Mouse (Mus musculus) MEL-GATA-1-ER (cell line): ENCODE results near the gene 4930503E14Rik.
"Not testable (repeated sequence)": the region's sequence is repeated elsewhere in the genome, so short reads cannot be mapped to it uniquely, and the experiment has no call there.

ENCODE experiments used
- DNase-seq: peaks from one replicate; pipeline ENCODE4 v3.0.0-alpha.2; 2012; ENCODE audit warnings: low read depth; ENCODE audit errors: extremely low read depth

The 4930503E14Rik gene

DNA sequence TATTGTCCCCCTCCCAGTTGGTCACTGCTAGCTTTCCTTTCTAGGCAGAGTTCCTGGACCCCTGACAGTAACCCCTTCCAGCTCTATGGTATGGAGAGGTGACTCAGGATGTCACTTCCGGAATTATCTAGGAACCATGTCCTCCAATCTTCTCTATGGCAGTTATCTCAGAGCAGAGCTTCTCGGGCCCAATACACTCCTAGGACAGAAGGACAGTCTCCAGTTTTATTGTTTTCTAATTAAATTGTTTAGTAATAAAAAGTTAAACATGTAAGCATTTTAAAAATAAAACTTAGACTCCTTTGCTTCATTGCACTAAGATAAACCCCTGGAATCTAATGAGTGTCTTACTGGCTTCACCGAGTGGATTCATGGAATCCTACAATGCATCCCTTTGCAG, at the start of gene 4930503E14Rik:
Gene 4930503E14Rik (minus strand): TSS at position 101 of the 400 bp plus-strand sequence.
- not testable (repeated sequence) for DNase-seq

DNA sequence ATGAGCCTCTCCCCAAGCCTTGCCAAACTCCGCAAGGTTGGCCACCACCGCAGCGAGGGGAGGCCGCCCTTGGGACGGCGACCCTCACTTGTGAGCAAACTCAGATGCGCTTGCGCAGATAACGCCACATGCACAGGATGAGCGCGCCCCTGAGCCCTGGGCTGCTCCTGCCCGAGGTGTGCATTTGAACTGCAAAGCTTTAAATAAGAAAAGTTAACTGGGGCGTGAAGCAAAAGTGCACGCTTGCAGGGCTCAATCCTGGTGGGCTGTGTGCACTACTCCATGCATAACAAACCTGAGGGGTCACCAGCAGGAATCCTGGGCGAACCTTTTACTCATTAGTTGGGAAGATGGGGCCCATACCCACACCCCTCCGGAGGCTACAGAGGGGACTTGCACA, 35.0 kb upstream of the 4930503E14Rik start:
- DNase-seq: no peak

DNA sequence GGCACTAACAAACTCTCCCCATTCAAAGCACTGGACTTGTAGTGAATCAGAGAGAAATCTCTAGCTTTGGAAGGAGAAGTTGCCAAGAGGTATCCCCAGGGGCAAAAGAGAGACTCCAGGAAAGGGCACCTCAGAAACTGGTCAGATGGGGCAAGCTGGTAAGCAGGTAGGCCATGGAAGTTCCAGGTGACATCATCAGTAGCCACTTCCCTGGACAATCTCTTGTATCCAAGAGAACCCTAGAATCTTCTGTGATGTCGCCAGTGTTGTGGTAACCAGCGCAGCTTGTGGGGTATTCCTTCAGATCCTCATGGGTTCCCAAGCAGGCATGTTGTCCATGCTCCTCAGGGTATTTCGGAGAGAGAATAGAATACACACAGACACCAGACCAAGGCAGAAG, 15.7 kb downstream of the 4930503E14Rik start, which contains the start of gene Gm8212:
Gene Gm8212 (plus strand): TSS at position 301 of the 400 bp plus-strand sequence.
- not testable (repeated sequence) for DNase-seq

DNA sequence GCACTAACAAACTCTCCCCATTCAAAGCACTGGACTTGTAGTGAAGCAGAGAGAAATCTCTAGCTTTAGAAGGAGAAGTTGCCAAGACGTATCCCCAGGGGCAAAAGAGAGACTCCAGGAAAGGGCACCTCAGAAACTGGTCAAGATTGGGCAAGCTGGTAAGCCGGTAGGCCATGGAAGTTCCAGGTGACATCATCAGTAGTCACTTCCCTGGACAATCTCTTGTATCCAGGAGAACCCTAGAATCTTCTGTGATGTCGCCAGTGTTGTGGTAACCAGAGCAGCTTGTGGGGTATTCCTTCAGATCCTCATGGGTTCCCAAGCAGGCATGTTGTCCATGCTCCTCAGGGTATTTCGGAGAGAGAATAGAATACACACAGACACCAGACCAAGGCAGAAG, 89.5 kb downstream of the 4930503E14Rik start, which contains the start of gene Gm3327:
Gene Gm3327 (plus strand): TSS at position 301 of the 400 bp plus-strand sequence.
- DNase-seq: not testable (repeated sequence)
